Mouse (Mus musculus): ENCODE results near the gene Gprin1. TPM values are rescaled to one million over a fixed set of nuclear protein-coding genes. Genes with fewer than 3 reads are reported as not detected.

Gene Gprin1
- polyA plus RNA-seq (2017; shearing (Covaris generic)) = not detected

GRCm38 (mm10) chr13:54749864-54750411 is at the start of gene Gprin1:
Gene Gprin1, minus strand, starts transcription at chr13:54749874.

DNA sequence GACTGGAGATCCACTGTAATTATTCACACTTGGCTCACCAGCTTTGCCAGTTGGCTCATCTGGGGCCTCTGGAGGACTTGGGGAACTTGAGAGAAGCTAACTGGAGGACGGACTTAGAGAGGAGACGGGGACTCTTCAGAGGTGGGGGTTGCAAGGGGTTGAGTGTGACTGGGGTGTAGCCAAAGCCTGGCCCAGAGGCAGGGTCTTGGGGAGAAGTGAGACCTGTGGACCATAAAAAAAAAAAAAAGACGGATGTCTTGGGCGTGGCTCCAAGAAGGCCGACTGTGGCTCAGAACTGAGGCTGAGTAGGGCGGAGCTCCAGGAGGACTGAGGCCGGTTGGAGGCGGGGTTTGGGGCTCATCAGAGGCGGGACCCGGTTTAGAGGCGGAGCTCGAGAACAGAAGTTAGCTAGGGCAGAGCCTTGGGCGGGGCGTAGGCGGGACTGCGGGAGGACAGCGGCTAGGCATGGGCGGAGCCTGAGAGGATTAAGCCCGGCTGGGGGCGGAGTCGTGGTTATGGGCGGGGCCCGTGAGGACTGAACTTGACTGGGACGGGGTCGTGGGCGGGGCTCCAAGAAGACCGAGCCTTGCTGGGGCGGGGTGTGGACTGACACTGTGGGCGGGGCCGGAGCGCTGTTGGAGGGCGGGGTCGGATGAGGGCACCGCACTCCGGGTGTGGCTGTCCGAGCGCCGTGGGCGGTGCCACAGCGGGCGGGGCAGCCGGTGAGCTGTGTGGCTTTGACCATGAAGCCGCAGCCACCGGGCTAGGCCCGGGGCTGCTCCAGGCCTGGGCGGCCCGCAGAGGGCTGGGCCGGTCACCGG is 39.3 kb upstream of the Gprin1 start, which contains the start of gene Tspan17:
Tspan17 (plus strand) TSS at position 638 of the 821 bp plus-strand sequence.

GRCm38 (mm10) chr13:54783698-54784097 is 34.0 kb upstream of the Gprin1 start, which contains the start of gene Eif4e1b:
Gene Eif4e1b, plus strand, starts transcription at chr13:54783998.

DNA sequence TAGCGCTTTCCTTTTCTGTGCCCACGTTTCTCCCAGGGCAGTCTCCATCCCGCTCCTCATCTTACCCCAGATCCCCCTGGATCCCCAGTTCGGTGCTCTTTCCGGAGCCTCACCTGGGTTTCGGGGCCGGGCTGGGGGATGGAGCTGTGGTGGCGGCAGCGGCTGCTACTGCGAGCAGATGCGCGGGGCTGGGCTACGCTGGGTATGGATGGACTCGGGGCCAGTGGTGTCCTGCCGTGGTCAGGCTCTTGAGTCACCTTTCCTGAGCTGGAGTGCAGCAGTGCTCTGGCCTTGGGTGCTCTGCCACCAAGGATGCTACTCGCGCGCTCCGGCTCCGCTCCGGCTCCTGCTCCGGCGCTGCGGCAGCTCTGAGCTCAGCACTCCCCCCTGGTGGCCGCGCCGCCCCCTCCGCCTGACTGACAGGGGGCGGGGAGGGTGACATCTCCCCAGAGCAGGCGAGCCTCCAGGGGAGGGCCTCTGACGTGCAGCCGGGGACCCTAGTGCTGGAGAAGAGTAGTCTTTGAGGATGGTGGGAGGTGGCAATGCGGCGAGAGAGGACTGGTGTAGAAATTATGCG is 16.6 kb upstream of the Gprin1 start, which contains the start of gene Sncb:
Sncb (minus strand) TSS at position 404 of the 577 bp plus-strand sequence.

GRCm38 (mm10) chr13:54701243-54701642 is 48.4 kb downstream of the Gprin1 start, which contains the start of gene Cdhr2:
Gene Cdhr2, plus strand, starts transcription at chr13:54701461.

DNA sequence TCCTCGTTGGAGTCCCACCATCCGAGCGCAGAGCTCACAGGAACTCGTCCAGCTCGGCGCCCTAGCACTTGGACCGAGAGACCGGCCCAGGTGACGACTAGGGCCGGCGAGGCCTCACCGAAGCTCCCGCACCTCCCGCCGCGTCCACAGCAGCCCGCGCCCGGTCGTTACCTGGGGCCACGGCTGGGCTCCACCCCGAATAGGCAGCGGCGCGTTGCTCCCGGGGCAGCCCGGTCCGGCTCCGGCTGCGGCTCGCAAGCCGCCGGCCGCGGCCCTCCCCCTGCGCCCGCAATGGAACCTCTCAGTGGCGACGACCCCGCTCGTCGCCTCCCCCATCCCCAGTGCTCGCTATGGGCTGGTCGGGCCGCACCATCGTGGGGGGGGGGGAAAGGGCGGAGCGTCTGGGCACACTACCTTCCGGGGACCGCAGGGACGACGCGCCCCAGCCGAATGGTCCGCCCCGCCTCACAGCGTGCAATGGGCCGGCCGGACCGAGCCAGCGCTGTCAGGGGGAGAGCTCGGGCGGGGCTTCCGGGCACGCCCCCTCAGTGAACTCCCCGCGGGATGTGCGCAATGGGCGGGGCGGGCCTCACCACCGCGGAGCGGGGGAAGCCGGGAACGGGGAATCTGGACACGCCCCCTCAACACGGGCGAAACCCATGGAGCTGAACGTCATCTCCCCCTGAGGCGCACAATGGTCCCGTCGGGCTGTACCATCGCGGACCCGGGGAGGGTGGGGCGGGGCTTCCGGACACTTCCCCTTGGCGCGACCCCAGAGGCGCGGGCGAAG is 55.9 kb downstream of the Gprin1 start, which contains the start of gene Rnf44:
Rnf44 (minus strand) TSS at position 350 of the 790 bp plus-strand sequence.

Other genes starting within 250 kb of the Gprin1 start
- gene Simc1, start 246.1 kb downstream of the Gprin1 start, polyA plus RNA-seq (2017; shearing (Covaris generic)) = 12.5 TPM
- 87.5 TPM for gene 4833439L19Rik, start 184.4 kb downstream of the Gprin1 start, polyA plus RNA-seq (2017; shearing (Covaris generic))
- gene Arl10, start 174.9 kb downstream of the Gprin1 start, polyA plus RNA-seq (2017; shearing (Covaris generic)) = 12.0 TPM
- 53.7 TPM for gene Nop16, start 159.8 kb downstream of the Gprin1 start, polyA plus RNA-seq (2017; shearing (Covaris generic))
- 190 TPM for gene Higd2a, start 159.7 kb downstream of the Gprin1 start, polyA plus RNA-seq (2017; shearing (Covaris generic))
- gene Cltb, start 138.5 kb downstream of the Gprin1 start, polyA plus RNA-seq (2017; shearing (Covaris generic)) = 35.1 TPM
- 105 TPM for gene Faf2, start 128.1 kb downstream of the Gprin1 start, polyA plus RNA-seq (2017; shearing (Covaris generic))
- 54.9 TPM for gene Rnf44, start 56.0 kb downstream of the Gprin1 start, polyA plus RNA-seq (2017; shearing (Covaris generic))
- gene Cdhr2, start 48.4 kb downstream of the Gprin1 start, polyA plus RNA-seq (2017; shearing (Covaris generic)) = not detected
- 0.40 TPM for gene Sncb, start 16.7 kb upstream of the Gprin1 start, polyA plus RNA-seq (2017; shearing (Covaris generic))
- not detected for gene Eif4e1b, start 34.1 kb upstream of the Gprin1 start, polyA plus RNA-seq (2017; shearing (Covaris generic))
- gene Tspan17, start 39.5 kb upstream of the Gprin1 start, polyA plus RNA-seq (2017; shearing (Covaris generic)) = 6.8 TPM
- not detected for gene Unc5a, start 199.5 kb upstream of the Gprin1 start, polyA plus RNA-seq (2017; shearing (Covaris generic))

Measured in activated CD4-positive, CD25-positive, alpha-beta regulatory T cell, adult 9 weeks (primary cell).